Mouse (Mus musculus): ENCODE results near the gene Cd59b. TPM values are rescaled to one million over a fixed set of nuclear protein-coding genes. Genes with fewer than 3 reads are reported as not detected.

Cd59b gene
- total and polyA plus RNA-seq, 3 experiments: 0.38 TPM; not detected in 2

DNA sequence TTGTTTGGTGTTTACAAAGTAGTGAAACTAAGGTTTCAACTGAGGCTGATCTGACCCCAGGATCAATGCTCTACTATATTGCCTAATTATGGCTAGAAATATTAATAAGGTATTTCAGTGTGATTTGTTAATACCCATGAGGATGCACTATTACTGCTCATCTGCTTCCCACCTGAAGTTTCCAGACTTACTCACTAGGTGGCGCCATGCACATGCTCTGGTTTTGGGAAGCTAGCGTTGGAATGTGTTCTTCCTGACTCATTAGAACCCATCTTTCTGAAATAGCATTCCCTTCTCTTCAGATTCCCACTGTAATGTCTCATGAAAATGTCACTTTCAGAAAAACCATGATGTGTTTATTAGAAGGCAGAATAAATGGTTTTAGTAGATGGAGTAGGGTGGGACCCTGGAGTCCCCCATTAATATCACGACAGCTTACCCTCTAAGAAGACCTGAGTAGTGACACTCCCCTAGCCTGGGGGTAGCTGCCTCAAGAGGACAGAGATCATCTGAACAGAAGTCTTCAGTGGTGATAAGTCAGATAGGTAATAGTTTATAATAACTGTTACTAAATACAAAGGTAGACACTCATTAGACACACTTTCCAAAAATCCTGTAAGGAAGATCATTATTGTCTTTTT, 34.7 kb upstream of the Cd59b start:
- no peak for TF ChIP-seq ZNF384 (IDR thresholded peaks at IDR 0.05; ENCODE audit: low read depth, low read length)
- TF ChIP-seq RAD21 (IDR thresholded peaks at IDR 0.05; ENCODE audit: low read depth, low read length): peak; percentile 88
- TF ChIP-seq ZC3H11A (IDR thresholded peaks at IDR 0.05; ENCODE audit: low read depth, low read length): peak; percentile 76
- TF ChIP-seq SMC3 (IDR thresholded peaks at IDR 0.05; ENCODE audit: low read depth, low read length): peak; percentile 81
- no peak for TF ChIP-seq MEF2A (IDR thresholded peaks at IDR 0.05; ENCODE audit: extremely low read depth, insufficient replicate concordance, low read depth, low read length, poor library complexity, severe bottlenecking)
- TF ChIP-seq POLR2AphosphoS2 (IDR thresholded peaks at IDR 0.05; ENCODE audit: low read length): no peak
- peak; percentile 77 to 95 (median 92) for TF ChIP-seq CTCF (IDR thresholded peaks at IDR 0.05 in 2 of 3, conservative IDR thresholded peaks at IDR 0.05 in 1 of 3; ENCODE audit: control insufficient read depth in 1 of 3, insufficient read depth in 1 of 3, low read depth in 2 of 3, low read length in 3 of 3, poor library complexity in 1 of 3, severe bottlenecking in 1 of 3)
- DNase-seq (ENCODE audit: low read depth, low spot score): peak; percentile 66

DNA sequence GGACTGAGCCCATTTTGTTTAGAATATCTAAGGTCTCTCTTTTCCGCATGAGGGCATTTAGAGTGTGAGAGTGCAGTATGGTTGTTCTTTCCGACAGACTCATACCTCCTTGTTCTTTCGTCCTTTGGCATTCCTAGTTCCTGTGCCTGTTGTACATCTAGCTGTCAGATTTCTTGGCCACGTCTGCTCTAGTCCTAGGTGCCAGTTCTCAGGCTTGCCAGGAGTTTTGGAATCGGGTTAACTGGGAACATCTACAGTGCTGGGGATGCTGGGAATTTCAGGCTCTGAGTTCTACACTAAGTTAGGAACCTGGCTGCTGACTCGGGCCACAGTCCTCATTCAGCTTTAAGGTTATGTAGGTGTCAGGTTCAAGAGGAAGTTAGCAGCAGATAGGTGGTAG, 34.1 kb upstream of the Cd59b start:
- no peaks in the 10 kb centered on the region for H3K9me3 ChIP-seq (replicated peaks; ENCODE audit: insufficient read depth, low read length)
- H3K79me2 ChIP-seq (ENCODE audit: control insufficient read depth, insufficient read depth, low read length, poor library complexity): no peaks in the 10 kb centered on the region; the same call in 1 of the 2 replicates
- no peaks in the 10 kb centered on the region for H3K27me3 ChIP-seq (ENCODE audit: control insufficient read depth in 1 of 2, insufficient read depth in 2 of 2, low read length in 2 of 2)
- no peak overlapping the region for H3K27ac ChIP-seq (ENCODE audit: control insufficient read depth, low read depth, low read length)
- H3K9ac ChIP-seq (ENCODE audit: control insufficient read depth, low read depth, low read length, poor library complexity, severe bottlenecking): no peak overlapping the region
- no peaks in the 10 kb centered on the region for H3K4me1 ChIP-seq (ENCODE audit: control insufficient read depth in 1 of 2, insufficient read depth in 2 of 2, low read length in 2 of 2)
- DNase-seq (ENCODE audit: low read depth, low spot score): no peak
- H3K4me3 ChIP-seq (ENCODE audit: control insufficient read depth in 1 of 2, insufficient read depth in 1 of 2, low read depth in 2 of 2, low read length in 2 of 2): no peak overlapping the region
- TF ChIP-seq BHLHE40 (IDR thresholded peaks at IDR 0.05; ENCODE audit: borderline replicate concordance, low read depth, low read length) (no peak), NELFE (IDR thresholded peaks at IDR 0.05; ENCODE audit: low read depth, low read length) (no peak), CTCF (IDR thresholded peaks at IDR 0.05 in 2 of 3, conservative IDR thresholded peaks at IDR 0.05 in 1 of 3; ENCODE audit: control insufficient read depth in 1 of 3, insufficient read depth in 1 of 3, low read depth in 2 of 3, low read length in 3 of 3, poor library complexity in 1 of 3, severe bottlenecking in 1 of 3) (no peak), MEF2A (IDR thresholded peaks at IDR 0.05; ENCODE audit: extremely low read depth, insufficient replicate concordance, low read depth, low read length, poor library complexity, severe bottlenecking) (no peak), TAL1 (IDR thresholded peaks at IDR 0.05; ENCODE audit: low read length) (no peak), RCOR1 (IDR thresholded peaks at IDR 0.05; ENCODE audit: low read depth, low read length) (no peak), USF1 (IDR thresholded peaks at IDR 0.05; ENCODE audit: low read depth, low read length) (no peak), HCFC1 (IDR thresholded peaks at IDR 0.05; ENCODE audit: low read depth, low read length) (no peak), EP300 (IDR thresholded peaks at IDR 0.05; ENCODE audit: low read depth in 1 of 2, low read length in 2 of 2) (no peak), POLR2AphosphoS2 (IDR thresholded peaks at IDR 0.05; ENCODE audit: low read length) (no peak), MYB (IDR thresholded peaks at IDR 0.05; ENCODE audit: low read depth, low read length) (no peak)
- peaks cover 8 to 15% of the 10 kb centered on the region in 2 experiments for H3K36me3 ChIP-seq (ENCODE audit: control insufficient read depth in 1 of 2, insufficient read depth in 2 of 2, low read length in 2 of 2)

More for the DNA sequence above, 34.7 kb upstream of the Cd59b start:
- Histone ChIP-seq H3K9me3 (replicated peaks; ENCODE audit: insufficient read depth, low read length) (no peaks in the 10 kb centered on the region), H3K27ac (ENCODE audit: control insufficient read depth, low read depth, low read length) (no peak overlapping the region), H3K4me3 (ENCODE audit: control insufficient read depth in 1 of 2, insufficient read depth in 1 of 2, low read depth in 2 of 2, low read length in 2 of 2) (no peak overlapping the region), H3K79me2 (ENCODE audit: control insufficient read depth, insufficient read depth, low read length, poor library complexity) (peaks cover 1% of the 10 kb centered on the region; the same call in 1 of the 2 replicates), H3K9ac (ENCODE audit: control insufficient read depth, low read depth, low read length, poor library complexity, severe bottlenecking) (no peak overlapping the region), H3K4me1 (ENCODE audit: control insufficient read depth in 1 of 2, insufficient read depth in 2 of 2, low read length in 2 of 2) (no peaks in the 10 kb centered on the region), H3K27me3 (ENCODE audit: control insufficient read depth in 1 of 2, insufficient read depth in 2 of 2, low read length in 2 of 2) (no peaks in the 10 kb centered on the region), H3K36me3 (ENCODE audit: control insufficient read depth in 1 of 2, insufficient read depth in 2 of 2, low read length in 2 of 2) (peaks cover 8 to 15% of the 10 kb centered on the region in 2 experiments)

All from MEL (cell line).